Mouse (Mus musculus): ENCODE measurements around the gene Mob3b. TPM values are rescaled to one million over a fixed set of nuclear protein-coding genes. Genes with fewer than 3 reads are reported as not detected.

The Mob3b gene
- polyA plus RNA-seq, 1 experiment from 2014 or later = 14.7 TPM

DNA sequence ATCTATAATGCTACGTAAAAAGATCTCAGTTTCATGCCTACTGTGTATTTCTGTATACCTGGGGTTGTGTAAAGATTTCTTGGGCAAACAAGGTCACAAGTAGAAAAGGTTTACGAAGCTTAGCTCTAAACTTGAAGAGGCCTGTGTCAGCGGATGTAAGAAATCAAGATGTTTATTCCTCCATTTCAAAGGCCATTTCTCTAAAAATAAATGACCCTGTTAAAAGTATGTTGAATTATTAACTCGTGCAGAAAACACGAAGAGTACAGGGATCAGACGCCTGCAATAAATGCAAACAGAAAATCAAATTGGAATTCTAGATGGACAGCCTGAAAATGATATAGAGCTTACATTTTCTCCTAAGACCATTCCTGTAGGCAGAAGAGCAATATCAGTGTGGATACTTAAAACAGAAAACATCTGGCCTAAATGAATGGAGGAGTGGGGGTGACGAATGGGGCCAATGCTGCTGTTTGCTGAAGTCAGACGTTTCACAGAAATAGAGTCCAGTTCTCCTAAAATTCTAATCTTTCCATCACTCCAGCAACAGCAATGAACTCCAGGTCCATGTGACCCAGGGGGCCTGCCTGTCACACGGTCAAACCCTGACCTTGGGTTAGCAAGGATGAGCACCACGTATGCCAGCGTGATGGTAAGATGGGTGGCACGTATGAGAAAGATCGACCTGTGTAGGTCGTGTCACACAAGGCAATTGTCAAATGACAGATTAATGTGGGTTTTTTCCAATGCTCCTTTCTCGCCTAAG is 22.3 kb downstream of the Mob3b start:
- no peaks in the 10 kb centered on the region for H3K36me3 ChIP-seq (ENCODE audit: insufficient read depth, low read length)
- WGBS = 48% methylated on average over 15 of the region's 15 CpGs
- no peaks in the 10 kb centered on the region for H3K27me3 ChIP-seq (ENCODE audit: insufficient read depth, low read length)
- no peak overlapping the region for H3K4me2 ChIP-seq (replicated peaks; ENCODE audit: low read depth, low read length)
- no peaks in the 10 kb centered on the region for H3K9me3 ChIP-seq (ENCODE audit: low read length)
- peak overlapping the region; percentile 10; the same call in 1 of the 2 replicates for H3K27ac ChIP-seq (ENCODE audit: low read length)
- H3K4me3 ChIP-seq (ENCODE audit: low read length) = no peak overlapping the region
- peaks cover 30% of the 10 kb centered on the region for H3K4me1 ChIP-seq (ENCODE audit: insufficient read depth, low read length)
- no peak for ATAC-seq (ENCODE audit: low FRiP score, low TSS enrichment)
- H3K9ac ChIP-seq (replicated peaks; ENCODE audit: low read length) = no peak overlapping the region

DNA sequence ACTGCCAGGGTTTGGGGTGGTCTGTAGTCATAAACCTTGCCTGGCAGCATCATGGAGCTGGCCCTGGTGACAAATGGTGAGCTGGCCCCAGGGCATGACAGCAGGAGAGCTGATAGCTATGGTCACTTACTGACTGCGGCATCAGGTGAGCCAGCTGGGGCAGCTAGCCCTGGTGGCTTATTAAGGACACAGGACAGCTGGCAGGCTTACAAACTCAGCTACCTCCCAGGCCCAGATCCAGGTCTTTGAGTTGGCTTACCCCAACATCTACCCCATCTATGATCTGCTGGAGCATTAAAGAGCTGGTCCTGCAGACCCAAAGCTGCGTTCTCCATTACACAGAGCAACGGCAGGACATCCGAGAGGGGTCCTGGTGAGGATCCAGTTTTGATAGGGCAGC is 23.9 kb downstream of the Mob3b start:
- no peak overlapping the region for H3K4me3 ChIP-seq (ENCODE audit: low read length)
- no peaks in the 10 kb centered on the region for H3K9me3 ChIP-seq (ENCODE audit: low read length)
- no peak overlapping the region for H3K4me2 ChIP-seq (replicated peaks; ENCODE audit: low read depth, low read length)
- H3K4me1 ChIP-seq (ENCODE audit: insufficient read depth, low read length) = peaks cover 30% of the 10 kb centered on the region
- no peak overlapping the region for H3K27ac ChIP-seq (ENCODE audit: low read length)
- 83% methylated on average over 4 of the region's 4 CpGs for WGBS
- H3K27me3 ChIP-seq (ENCODE audit: insufficient read depth, low read length) = no peaks in the 10 kb centered on the region
- no peaks in the 10 kb centered on the region for H3K36me3 ChIP-seq (ENCODE audit: insufficient read depth, low read length)
- ATAC-seq (ENCODE audit: low FRiP score, low TSS enrichment) = no peak
- no peak overlapping the region for H3K9ac ChIP-seq (replicated peaks; ENCODE audit: low read length)

- WGBS = 90% methylated on average over 4 of the region's 4 CpGs
- no peak overlapping the region for H3K4me3 ChIP-seq (ENCODE audit: low read length)
- H3K27ac ChIP-seq (ENCODE audit: low read length) = no peak overlapping the region
- no peaks in the 10 kb centered on the region for H3K27me3 ChIP-seq (ENCODE audit: insufficient read depth, low read length)
- no peaks in the 10 kb centered on the region for H3K9me3 ChIP-seq (ENCODE audit: low read length)
- H3K4me1 ChIP-seq (ENCODE audit: insufficient read depth, low read length) = peaks cover 36% of the 10 kb centered on the region
- H3K9ac ChIP-seq (replicated peaks; ENCODE audit: low read length) = no peak overlapping the region
- ATAC-seq (ENCODE audit: low FRiP score, low TSS enrichment) = no peak
- no peak overlapping the region for H3K4me2 ChIP-seq (replicated peaks; ENCODE audit: low read depth, low read length)
- H3K36me3 ChIP-seq (ENCODE audit: insufficient read depth, low read length) = no peaks in the 10 kb centered on the region
Measured at GRCm38 (mm10) chr4:35131592-35131991, 25.7 kb downstream of the Mob3b start.

GRCm38 (mm10) chr4:35130411-35130948 is 26.8 kb downstream of the Mob3b start:
- Histone ChIP-seq H3K4me2 (replicated peaks; ENCODE audit: low read depth, low read length) (no peak overlapping the region), H3K27ac (ENCODE audit: low read length) (no peak overlapping the region), H3K27me3 (ENCODE audit: insufficient read depth, low read length) (no peaks in the 10 kb centered on the region), H3K36me3 (ENCODE audit: insufficient read depth, low read length) (no peaks in the 10 kb centered on the region), H3K4me3 (ENCODE audit: low read length) (no peak overlapping the region), H3K9ac (replicated peaks; ENCODE audit: low read length) (no peak overlapping the region), H3K4me1 (ENCODE audit: insufficient read depth, low read length) (peaks cover 31% of the 10 kb centered on the region), H3K9me3 (ENCODE audit: low read length) (no peaks in the 10 kb centered on the region)
- 48% methylated on average over 6 of the region's 6 CpGs for WGBS
- ATAC-seq (ENCODE audit: low FRiP score, low TSS enrichment) = no peak

DNA sequence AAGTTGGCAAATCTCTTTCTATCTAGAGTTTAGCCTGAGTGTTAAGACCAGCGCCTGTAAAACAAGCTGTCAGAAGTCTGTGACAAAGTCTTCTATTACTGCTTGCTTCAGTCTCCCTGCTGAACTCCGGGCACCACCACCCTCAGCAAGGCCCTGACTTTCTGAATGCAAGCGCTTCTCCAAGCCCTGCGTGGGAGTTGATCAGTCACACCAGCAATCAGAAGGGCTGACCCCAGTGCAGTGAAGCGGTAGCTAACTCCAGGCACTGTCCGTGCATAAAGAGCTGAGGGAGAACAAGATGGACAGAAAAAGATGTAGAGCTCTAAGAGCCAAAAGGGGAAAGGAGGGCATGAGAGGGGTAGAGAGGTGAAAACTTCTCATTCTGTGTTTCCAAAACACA is 29.5 kb downstream of the Mob3b start:
- ATAC-seq (ENCODE audit: low FRiP score, low TSS enrichment) = peak; percentile 60
- Histone ChIP-seq H3K4me2 (replicated peaks; ENCODE audit: low read depth, low read length) (no peak overlapping the region), H3K36me3 (ENCODE audit: insufficient read depth, low read length) (no peaks in the 10 kb centered on the region), H3K9ac (replicated peaks; ENCODE audit: low read length) (no peak overlapping the region), H3K27ac (ENCODE audit: low read length) (no peak overlapping the region), H3K4me1 (ENCODE audit: insufficient read depth, low read length) (peaks cover 39% of the 10 kb centered on the region), H3K27me3 (ENCODE audit: insufficient read depth, low read length) (no peaks in the 10 kb centered on the region), H3K4me3 (ENCODE audit: low read length) (no peak overlapping the region), H3K9me3 (ENCODE audit: low read length) (no peaks in the 10 kb centered on the region)
- 30% methylated on average over 6 of the region's 6 CpGs for WGBS

DNA sequence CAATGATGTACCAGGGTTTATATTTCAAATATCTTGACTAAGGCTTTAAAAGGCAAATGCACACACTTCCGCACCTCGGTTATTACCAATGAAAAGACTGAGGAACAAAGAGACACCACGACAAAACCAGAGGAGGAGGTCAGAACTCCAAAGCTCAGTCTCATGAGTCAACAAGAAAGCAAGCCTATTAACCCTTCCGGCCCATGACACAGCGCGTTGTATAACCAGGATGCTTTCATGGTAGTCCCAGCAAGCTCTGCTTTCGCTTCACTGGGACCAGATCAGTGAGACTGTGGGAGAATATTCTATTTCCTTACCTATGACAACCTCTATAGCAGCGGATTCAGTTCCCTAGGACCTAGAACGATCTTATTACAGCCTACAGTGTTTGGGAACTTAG is 30.5 kb downstream of the Mob3b start:
- Histone ChIP-seq H3K4me1 (ENCODE audit: insufficient read depth, low read length) (peaks cover 49% of the 10 kb centered on the region), H3K4me2 (replicated peaks; ENCODE audit: low read depth, low read length) (no peak overlapping the region), H3K9me3 (ENCODE audit: low read length) (no peaks in the 10 kb centered on the region), H3K27me3 (ENCODE audit: insufficient read depth, low read length) (no peaks in the 10 kb centered on the region), H3K36me3 (ENCODE audit: insufficient read depth, low read length) (no peaks in the 10 kb centered on the region), H3K9ac (replicated peaks; ENCODE audit: low read length) (no peak overlapping the region), H3K4me3 (ENCODE audit: low read length) (no peak overlapping the region), H3K27ac (ENCODE audit: low read length) (no peak overlapping the region)
- no peak for ATAC-seq (ENCODE audit: low FRiP score, low TSS enrichment)
- WGBS = 77% methylated on average over 9 of the region's 9 CpGs

- Histone ChIP-seq H3K27ac (ENCODE audit: low read length) (peak overlapping the region; percentile 65; the same call in 1 of the 2 replicates), H3K9ac (replicated peaks; ENCODE audit: low read length) (no peak overlapping the region), H3K27me3 (ENCODE audit: insufficient read depth, low read length) (no peaks in the 10 kb centered on the region), H3K4me2 (replicated peaks; ENCODE audit: low read depth, low read length) (no peak overlapping the region), H3K4me3 (ENCODE audit: low read length) (no peak overlapping the region), H3K36me3 (ENCODE audit: insufficient read depth, low read length) (no peaks in the 10 kb centered on the region), H3K4me1 (ENCODE audit: insufficient read depth, low read length) (peaks cover 60% of the 10 kb centered on the region), H3K9me3 (ENCODE audit: low read length) (no peaks in the 10 kb centered on the region)
- 18% methylated on average over 6 of the region's 6 CpGs for WGBS
- ATAC-seq (ENCODE audit: low FRiP score, low TSS enrichment) = no peak
Measured at GRCm38 (mm10) chr4:35125299-35125777, 31.9 kb downstream of the Mob3b start.

DNA sequence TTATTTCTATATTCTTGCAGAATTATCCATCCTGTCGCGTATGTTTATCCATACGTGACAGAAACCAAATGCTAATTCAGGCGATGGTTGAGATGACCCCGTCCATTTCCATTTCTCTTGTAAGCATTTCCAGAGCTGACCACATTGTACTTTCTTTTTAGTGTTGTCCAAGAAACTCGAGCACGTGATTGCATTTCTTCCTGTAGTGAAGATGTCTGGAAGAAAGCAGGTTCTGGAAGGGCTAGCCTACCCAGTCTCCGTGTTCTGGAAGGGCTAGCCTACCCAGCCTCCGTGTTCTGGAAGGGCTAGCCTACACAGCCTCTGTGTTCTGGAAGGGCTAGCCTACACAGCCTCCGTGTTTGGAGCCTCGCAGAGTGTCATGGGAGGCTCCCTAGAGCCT is 33.3 kb downstream of the Mob3b start:
- Histone ChIP-seq H3K9me3 (ENCODE audit: low read length) (no peaks in the 10 kb centered on the region), H3K27ac (ENCODE audit: low read length) (no peak overlapping the region), H3K27me3 (ENCODE audit: insufficient read depth, low read length) (no peaks in the 10 kb centered on the region), H3K4me2 (replicated peaks; ENCODE audit: low read depth, low read length) (no peak overlapping the region), H3K4me1 (ENCODE audit: insufficient read depth, low read length) (peaks cover 60% of the 10 kb centered on the region), H3K36me3 (ENCODE audit: insufficient read depth, low read length) (no peaks in the 10 kb centered on the region), H3K4me3 (ENCODE audit: low read length) (no peak overlapping the region), H3K9ac (replicated peaks; ENCODE audit: low read length) (no peak overlapping the region)
- no peak for ATAC-seq (ENCODE audit: low FRiP score, low TSS enrichment)
- 83% methylated on average over 11 of the region's 11 CpGs for WGBS

GRCm38 (mm10) chr4:35123087-35123486 is 34.2 kb downstream of the Mob3b start:
- Histone ChIP-seq H3K36me3 (ENCODE audit: insufficient read depth, low read length) (no peaks in the 10 kb centered on the region), H3K4me2 (replicated peaks; ENCODE audit: low read depth, low read length) (no peak overlapping the region), H3K27me3 (ENCODE audit: insufficient read depth, low read length) (no peaks in the 10 kb centered on the region), H3K27ac (ENCODE audit: low read length) (no peak overlapping the region), H3K9ac (replicated peaks; ENCODE audit: low read length) (no peak overlapping the region), H3K9me3 (ENCODE audit: low read length) (no peaks in the 10 kb centered on the region), H3K4me3 (ENCODE audit: low read length) (no peak overlapping the region), H3K4me1 (ENCODE audit: insufficient read depth, low read length) (peaks cover 59% of the 10 kb centered on the region)
- peak; percentile 55 for ATAC-seq (ENCODE audit: low FRiP score, low TSS enrichment)
- WGBS = 12% methylated on average over 5 of the region's 5 CpGs

DNA sequence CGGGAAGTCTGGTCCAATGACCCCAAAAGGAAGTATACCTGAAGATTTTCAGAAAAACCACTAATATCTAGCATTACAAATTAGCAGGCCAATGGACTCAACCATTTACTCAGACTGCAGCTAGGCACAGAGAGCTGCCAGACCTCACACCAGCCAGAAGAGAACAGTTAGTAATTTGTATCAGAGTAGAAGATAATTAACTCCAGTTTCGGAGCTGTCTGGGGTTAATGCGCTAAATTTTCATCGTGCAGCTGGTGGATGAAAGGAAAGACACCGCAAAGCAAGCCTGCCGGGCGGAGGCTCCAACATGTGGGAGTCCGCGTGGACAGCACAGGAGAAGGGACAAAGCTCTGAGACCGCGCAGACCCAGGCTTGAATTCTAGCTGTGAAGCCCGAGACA is 36.2 kb downstream of the Mob3b start:
- no peaks in the 10 kb centered on the region for H3K36me3 ChIP-seq (ENCODE audit: insufficient read depth, low read length)
- no peak overlapping the region for H3K4me3 ChIP-seq (ENCODE audit: low read length)
- no peak overlapping the region for H3K4me2 ChIP-seq (replicated peaks; ENCODE audit: low read depth, low read length)
- H3K27me3 ChIP-seq (ENCODE audit: insufficient read depth, low read length) = no peaks in the 10 kb centered on the region
- 44% methylated on average over 12 of the region's 12 CpGs for WGBS
- no peaks in the 10 kb centered on the region for H3K9me3 ChIP-seq (ENCODE audit: low read length)
- no peak overlapping the region for H3K27ac ChIP-seq (ENCODE audit: low read length)
- H3K9ac ChIP-seq (replicated peaks; ENCODE audit: low read length) = no peak overlapping the region
- H3K4me1 ChIP-seq (ENCODE audit: insufficient read depth, low read length) = peaks cover 42% of the 10 kb centered on the region
- ATAC-seq (ENCODE audit: low FRiP score, low TSS enrichment) = 0 out of 2 replicates have a peak, but pooled peaks have one; percentile 25
